Mouse (Mus musculus): ENCODE data around the gene Dhdds. TPM values are rescaled to one million over a fixed set of nuclear protein-coding genes. Genes with fewer than 3 reads are reported as not detected.
"Not testable (repeated sequence)": the region's sequence is repeated elsewhere in the genome, so short reads cannot be mapped to it uniquely, and the experiment has no call there.

The Dhdds gene
- total RNA-seq, 2 experiments from 2014 or later: 49.1 to 57.1 TPM

- no peak for DNase-seq
Measured at GRCm38 (mm10) chr4:134005581-134006358, 5.1 kb upstream of the Dhdds start.

DNA sequence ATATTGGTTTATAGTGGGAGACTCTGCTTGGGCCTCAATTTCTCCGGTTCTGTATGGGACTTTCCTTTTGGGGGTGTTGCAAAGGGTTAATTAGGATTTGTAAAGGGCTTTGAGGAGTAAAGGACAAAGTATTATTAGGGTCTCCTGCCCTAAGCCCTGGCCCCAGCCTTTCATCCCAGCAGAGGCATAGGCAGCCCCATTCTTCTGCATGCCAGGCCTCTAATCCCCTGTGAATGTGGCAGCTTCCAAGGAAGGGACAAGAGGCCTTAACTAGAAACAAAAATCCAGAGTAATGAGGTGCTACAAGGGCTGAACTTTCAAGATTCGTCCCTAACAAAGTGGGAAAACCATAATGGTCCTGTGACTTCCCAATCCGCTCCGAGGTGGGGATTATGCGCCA, 2.2 kb upstream of the Dhdds start:
- intact Hi-C loops (cut with DNase I): no loop called here
- no peak for DNase-seq

More at GRCm38 (mm10) chr4:134005581-134006358, 5.1 kb upstream of the Dhdds start:
- intact Hi-C loops (cut with DNase I): no loop called here

GRCm38 (mm10) chr4:134002246-134002645, 1.5 kb upstream of the Dhdds start:
- no peak for DNase-seq
- intact Hi-C loops (cut with DNase I): no loop called here

GRCm38 (mm10) chr4:134001710-134002109, 992 bp upstream of the Dhdds start:
- intact Hi-C loops (cut with DNase I): no loop called here
- no peak for DNase-seq

- intact Hi-C loops (cut with DNase I): no loop called here
- no peak for DNase-seq
Measured at GRCm38 (mm10) chr4:133994697-133995096, 6.0 kb downstream of the Dhdds start.

GRCm38 (mm10) chr4:133991087-133991660, 9.5 kb downstream of the Dhdds start:
- DNase-seq: no peak
- intact Hi-C loops (cut with DNase I): no loop called here

GRCm38 (mm10) chr4:133990035-133990434, 10.7 kb downstream of the Dhdds start:
- intact Hi-C loops (cut with DNase I): no loop called here
- DNase-seq: no peak

DNA sequence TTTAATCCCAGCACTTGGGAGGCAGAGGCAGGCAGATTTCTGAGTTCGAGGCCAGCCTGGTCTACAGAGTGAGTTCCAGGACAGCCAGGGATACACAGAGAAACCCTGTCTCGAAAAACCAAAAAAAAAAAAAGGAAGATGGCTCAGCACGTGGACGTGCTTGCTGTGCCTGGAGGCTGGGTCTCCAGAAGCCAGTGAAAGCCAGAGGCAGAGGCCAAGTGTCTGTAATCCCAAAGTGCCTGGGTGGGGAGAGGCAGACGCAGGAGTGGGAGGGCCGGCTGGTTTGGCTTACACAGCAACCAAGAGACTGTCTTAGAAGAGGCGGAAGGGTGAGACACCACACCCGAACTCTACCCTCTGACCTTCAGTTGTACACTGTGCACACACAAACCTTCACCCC, 12.4 kb downstream of the Dhdds start:
- not testable (repeated sequence) for DNase-seq

GRCm38 (mm10) chr4:133982936-133983335, 17.8 kb downstream of the Dhdds start:
- DNase-seq: no peak
- intact Hi-C loops (cut with DNase I): no loop called here

More for the DNA sequence above, 12.4 kb downstream of the Dhdds start:
- intact Hi-C loops (cut with DNase I): not testable (repeated sequence)

- intact Hi-C loops (cut with DNase I): no loop called here
- DNase-seq: no peak
Measured at GRCm38 (mm10) chr4:133980496-133980895, 20.2 kb downstream of the Dhdds start.

DNA sequence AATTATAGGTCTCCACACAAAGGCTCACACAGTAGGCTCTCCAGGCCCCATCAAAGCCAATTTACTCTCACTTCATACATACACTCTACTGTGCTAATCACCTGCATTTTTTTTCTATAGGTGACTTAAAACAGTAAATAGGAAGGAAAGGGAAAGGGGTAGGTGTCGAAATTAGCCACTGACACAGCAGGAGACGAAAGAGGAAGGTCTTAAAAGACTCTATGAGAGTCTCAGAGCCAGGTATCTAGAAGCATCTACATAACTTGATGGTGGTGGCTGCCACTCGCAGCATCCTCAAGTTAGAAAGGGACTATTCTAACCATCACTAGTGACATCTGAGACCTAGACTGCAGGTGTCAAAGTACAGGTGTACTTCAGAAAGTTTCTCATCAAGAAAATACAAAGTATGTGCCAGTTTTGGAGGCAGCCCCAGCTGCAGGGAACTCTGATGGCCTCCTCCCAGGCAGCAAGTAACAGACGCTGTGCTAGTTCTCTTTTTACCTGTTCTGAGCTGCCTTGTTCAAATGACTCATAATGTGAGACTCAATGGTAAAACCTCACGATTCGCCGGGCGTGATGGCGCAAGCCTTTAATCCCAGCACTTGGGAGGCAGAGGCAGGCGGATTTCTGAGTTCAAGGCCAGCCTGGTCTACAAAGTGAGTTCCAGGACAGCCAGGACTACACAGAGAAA, 22.6 kb downstream of the Dhdds start:
- intact Hi-C loops (cut with DNase I): no loop called here
- DNase-seq: no peak

- intact Hi-C loops (cut with DNase I): no loop called here
- peak; percentile 24 for DNase-seq
Measured at GRCm38 (mm10) chr4:133971741-133972140, 29.0 kb downstream of the Dhdds start.

- intact Hi-C loops (cut with DNase I): no loop called here
- DNase-seq: peak; percentile 86
Measured at GRCm38 (mm10) chr4:133970876-133971275, 29.8 kb downstream of the Dhdds start.

GRCm38 (mm10) chr4:133970196-133970595, 30.5 kb downstream of the Dhdds start:
- DNase-seq: peak; percentile 77
- intact Hi-C loops (cut with DNase I): no loop called here

DNA sequence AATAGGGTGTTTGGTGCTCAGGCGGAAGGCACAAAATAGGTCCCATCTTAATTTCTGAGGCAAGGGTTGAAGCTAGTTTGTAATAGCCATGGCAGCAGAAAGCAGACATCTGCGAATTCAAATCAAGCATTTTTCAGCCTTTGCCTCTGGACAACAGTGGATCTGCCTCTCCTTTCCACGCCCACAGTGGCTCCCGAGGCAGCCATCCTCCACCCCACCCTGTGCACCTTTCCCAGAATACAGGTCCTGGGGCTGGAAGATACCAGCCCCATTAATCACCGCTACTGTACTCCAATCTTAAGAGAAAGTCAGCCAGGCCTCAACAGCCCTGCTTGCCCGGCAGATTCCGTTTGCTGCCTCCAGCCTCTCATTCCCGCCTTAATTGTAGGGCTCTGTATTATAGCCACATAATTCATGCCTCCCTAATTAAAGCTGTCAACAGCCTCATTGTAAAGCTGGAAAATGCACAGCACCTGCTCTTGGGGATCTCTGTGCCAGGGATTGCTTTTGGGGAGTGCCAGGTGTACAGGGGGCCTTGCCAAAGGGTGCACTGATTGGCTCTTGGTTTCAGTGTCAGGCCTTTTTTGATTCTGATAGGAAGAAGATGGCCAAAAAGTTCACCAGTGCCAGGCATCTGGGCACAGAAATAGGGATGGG, 31.5 kb downstream of the Dhdds start:
- intact Hi-C loops (cut with DNase I): loop anchor here (10.0 kb wide), 1 partner anchor 54 kb away; no protein-coding TSS in a partner anchor
- DNase-seq: peak; percentile 47

DNA sequence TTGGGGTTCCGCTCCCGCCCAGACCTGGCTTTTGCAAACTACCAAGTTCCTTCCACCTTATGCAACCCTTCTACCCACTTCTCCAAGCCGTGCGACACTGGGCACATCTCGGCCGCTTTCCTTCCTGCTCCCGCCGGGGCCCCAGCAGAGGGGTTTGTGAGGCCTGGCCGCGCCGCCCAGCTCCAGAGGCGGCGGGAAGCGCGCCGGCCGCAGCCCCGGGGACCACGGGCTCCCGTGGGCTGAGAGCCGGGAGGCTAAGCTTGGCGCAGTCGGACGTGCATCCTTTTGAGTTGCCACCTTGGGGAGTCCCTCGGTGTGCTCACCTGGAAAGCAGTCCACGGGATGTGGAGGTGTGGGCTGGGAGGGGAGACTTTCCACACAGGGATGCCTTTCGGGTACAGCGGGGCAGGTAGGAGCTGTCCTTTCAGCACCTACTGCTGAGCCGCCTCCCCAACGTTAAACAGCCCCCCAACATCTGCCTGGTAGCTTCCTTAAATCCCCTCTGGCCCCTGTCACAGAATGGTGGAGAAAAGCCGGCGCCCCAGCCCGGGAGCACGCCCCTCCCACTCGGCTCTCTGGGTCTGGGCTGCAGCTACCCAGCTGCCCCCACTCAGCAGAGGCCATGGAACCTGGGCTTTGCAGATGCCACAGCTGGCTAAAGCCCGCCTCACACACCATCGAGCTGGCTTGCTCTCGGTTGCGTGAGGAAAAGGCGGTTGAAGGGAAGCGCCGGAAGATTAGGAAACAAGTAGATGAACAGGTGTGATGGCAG, 32.4 kb downstream of the Dhdds start, which contains the start of gene Hmgn2:
Hmgn2 (minus strand) TSS at position 501 of the 772 bp plus-strand sequence.
- peak; percentile 66 for DNase-seq
- intact Hi-C loops (cut with DNase I): loop anchor here (10.0 kb wide), 1 partner anchor 54 kb away; no protein-coding TSS in a partner anchor

- DNase-seq: peak; percentile 99
- intact Hi-C loops (cut with DNase I): loop anchor here (10.0 kb wide), 1 partner anchor 53 kb away; no protein-coding TSS in a partner anchor
Measured at GRCm38 (mm10) chr4:133967866-133968149, 32.9 kb downstream of the Dhdds start.

DNA sequence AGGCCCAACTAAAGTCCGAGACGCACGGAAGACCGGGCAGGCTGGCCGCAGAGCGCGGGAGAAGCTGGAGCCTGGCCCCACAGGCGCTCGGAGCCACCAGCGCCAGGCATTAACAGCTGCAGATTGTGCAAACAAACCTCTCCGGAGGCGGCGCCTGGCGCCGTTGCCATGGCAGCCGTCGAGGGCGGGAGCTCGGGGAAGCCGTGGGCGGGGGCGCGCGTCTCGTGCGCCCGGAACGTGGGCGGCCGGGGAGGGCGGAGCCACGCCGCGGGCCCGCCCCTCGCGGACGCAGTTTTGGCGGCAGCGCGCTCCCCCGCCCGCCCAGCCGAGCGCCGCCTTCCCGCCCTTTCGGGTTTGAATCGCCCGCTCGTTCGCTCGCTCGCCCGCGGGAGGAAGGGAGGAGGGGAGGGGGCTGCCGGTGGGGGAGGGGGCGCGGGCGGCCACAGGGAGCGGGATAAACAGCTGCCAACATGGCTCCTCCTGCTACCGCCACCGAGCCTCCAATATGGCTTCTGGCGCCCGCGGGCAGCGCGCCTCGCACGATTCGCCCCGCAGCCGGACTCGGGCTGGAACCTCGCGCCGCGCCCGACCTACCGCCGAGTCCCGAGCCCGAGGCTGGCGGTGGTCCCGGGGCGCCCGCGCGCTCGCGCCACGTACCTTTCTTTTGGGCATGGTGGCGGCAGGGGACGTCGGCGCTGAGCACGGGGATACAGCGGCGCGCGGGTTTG, 33.4 kb downstream of the Dhdds start:
- intact Hi-C loops (cut with DNase I): loop anchor here (10.0 kb wide), 1 partner anchor 53 kb away; no protein-coding TSS in a partner anchor

GRCm38 (mm10) chr4:133966271-133966940, 34.3 kb downstream of the Dhdds start:
- DNase-seq: no peak
- intact Hi-C loops (cut with DNase I): loop anchor here (10.0 kb wide), 1 partner anchor 52 kb away; no protein-coding TSS in a partner anchor

More for the DNA sequence above, 33.4 kb downstream of the Dhdds start:
- peak; percentile 98 for DNase-seq
